Mouse (Mus musculus) heart, adult 2 months (tissue): Measurements from ENCODE around the gene Tenm4.

Source experiments
- EP300 ChIP-seq: fragments of 200-500 bp; IDR thresholded peaks from 2 replicates; pipeline ENCODE4 v1.6.1; 2011; ENCODE audit warnings: low read depth, low read length, control low read depth; ENCODE audit not compliant: insufficient read depth
- POLR2A ChIP-seq: fragments of 200-500 bp; IDR thresholded peaks from 2 replicates; pipeline ENCODE4 v1.6.1; 2011; ENCODE audit warnings: mild to moderate bottlenecking, low read depth, low read length, control low read depth; ENCODE audit not compliant: insufficient read depth

- TF ChIP-seq EP300 (no peak), POLR2A (no peak)
Observed at GRCm38 (mm10) chr7:96390894-96391293, 219.8 kb downstream of the Tenm4 start.
